Comparison of ENCODE assay signal across 21 mouse cellular contexts in genomic region chr5:110392727-110393126, GRCm38 (mm10). TPM values are rescaled to one million over a fixed set of nuclear protein-coding genes. Genes with fewer than 3 reads are reported as not detected.
DNase-seq lines count a peak whose midpoint lies in the region; ATAC-seq lines count a peak whose summit lies in the region.
"Had no signal": no experiment of that assay in that cellular context is flagged by ENCODE, and none has a peak within 500 bp of the region (broad histone marks: within the 10 kb centered on the region; RNA-seq: fewer than 3 reads in every experiment).

No protein-coding gene starts in this region.

- no peaks in the 10 kb centered on the region for H3K27me3 ChIP-seq in forebrain, embryonic 14.5 days (replicated peaks; ENCODE audit: control insufficient read depth, insufficient read depth, low read length)
- H3K27me3 ChIP-seq in forebrain, embryonic 12.5 days = peaks cover 4% of the 10 kb centered on the region; the same call in 1 of the 2 replicates
- H3K27me3 ChIP-seq in hindbrain, embryonic 16.5 days (replicated peaks; ENCODE audit: control insufficient read depth, insufficient read depth, low read length) = no peaks in the 10 kb centered on the region
- H3K27me3 ChIP-seq: heart, embryonic 12.5 days; neural tube, embryonic 12.5 days had no signal

- no peak overlapping the region for H3K4me3 ChIP-seq in forebrain, embryonic 14.5 days (ENCODE audit: low read depth, low read length)
- no peak overlapping the region for H3K4me3 ChIP-seq in forebrain, embryonic 12.5 days (replicated peaks)
- H3K4me3 ChIP-seq in hindbrain, embryonic 16.5 days (ENCODE audit: low read length) = no peak overlapping the region
- H3K4me3 ChIP-seq: heart, embryonic 12.5 days; neural tube, embryonic 12.5 days had no signal

- no peaks in the 10 kb centered on the region for H3K9me3 ChIP-seq in forebrain, embryonic 14.5 days (replicated peaks; ENCODE audit: control insufficient read depth, low read length)
- no peaks in the 10 kb centered on the region for H3K9me3 ChIP-seq in forebrain, embryonic 12.5 days
- H3K9me3 ChIP-seq in hindbrain, embryonic 16.5 days (ENCODE audit: control insufficient read depth, low read length) = no peaks in the 10 kb centered on the region
- H3K9me3 ChIP-seq: heart, embryonic 12.5 days; neural tube, embryonic 12.5 days had no signal

- no peak for DNase-seq in forebrain, embryonic 14.5 days (ENCODE audit: low spot score)
- DNase-seq in cerebellum, postnatal 14 days = peak; percentile 81 to 85
- DNase-seq in adrenal gland, postnatal 36 days = no peak
- DNase-seq in layer of hippocampus, adult 11-12 months (ENCODE audit: low spot score) = no peak
- DNase-seq: adrenal gland, postnatal 10 days; heart, postnatal 4 days; kidney, adult 2 months; lung, postnatal 14 days; right cerebral cortex, postnatal 14 days; thymus, adult 2 months had no signal

- H3K27ac ChIP-seq in forebrain, embryonic 14.5 days (ENCODE audit: low read depth, low read length) = no peak overlapping the region
- H3K27ac ChIP-seq in forebrain, embryonic 12.5 days = no peak overlapping the region
- no peak overlapping the region for H3K27ac ChIP-seq in hindbrain, embryonic 16.5 days (ENCODE audit: low read depth, low read length)
- H3K27ac ChIP-seq: liver, embryonic 14.5 days; neural tube, embryonic 12.5 days had no signal

- WGBS in forebrain, embryonic 14.5 days = 72% methylated on average over 5 of the region's 5 CpGs
- WGBS in forebrain, embryonic 12.5 days = 82% methylated on average over 5 of the region's 5 CpGs
- 50% methylated on average over 5 of the region's 5 CpGs for WGBS in hindbrain, embryonic 16.5 days

- H3K4me1 ChIP-seq in forebrain, embryonic 14.5 days (ENCODE audit: control insufficient read depth, insufficient read depth, low read length) = no peaks in the 10 kb centered on the region
- H3K4me1 ChIP-seq in forebrain, embryonic 12.5 days = peaks cover under 1% of the 10 kb centered on the region; the same call in 1 of the 2 replicates
- H3K4me1 ChIP-seq in hindbrain, embryonic 16.5 days (ENCODE audit: control insufficient read depth, insufficient read depth, low read depth, low read length) = peaks cover under 1% of the 10 kb centered on the region; the same call in 1 of the 2 replicates

- no peak overlapping the region for H3K4me2 ChIP-seq in forebrain, embryonic 14.5 days (ENCODE audit: low read length)
- no peak overlapping the region for H3K4me2 ChIP-seq in forebrain, embryonic 12.5 days
- H3K4me2 ChIP-seq in hindbrain, embryonic 16.5 days (ENCODE audit: low read length) = no peak overlapping the region
- H3K4me2 ChIP-seq: heart, embryonic 12.5 days; midbrain, embryonic 11.5 days; neural tube, embryonic 12.5 days had no signal

- peak; percentile 37 for ATAC-seq in forebrain, embryonic 14.5 days
- ATAC-seq in forebrain, embryonic 12.5 days (ENCODE audit: low FRiP score) = no peak; the same call in 1 of the 2 replicates
- peak; percentile 50; the same call in 1 of the 2 replicates for ATAC-seq in cerebellum, adult (ENCODE audit: insufficient number of reproducible peaks, low FRiP score, low TSS enrichment)
- peak; percentile 51 for ATAC-seq in hindbrain, embryonic 16.5 days
- ATAC-seq in megakaryocyte, adult 5-6 weeks (ENCODE audit: poor library complexity, severe bottlenecking) = no peak

- H3K9ac ChIP-seq in forebrain, embryonic 14.5 days (ENCODE audit: low read length) = no peak overlapping the region
- H3K9ac ChIP-seq in forebrain, embryonic 12.5 days = no peak overlapping the region
- H3K9ac ChIP-seq in hindbrain, embryonic 16.5 days (ENCODE audit: low read depth, low read length) = no peak overlapping the region
- H3K9ac ChIP-seq: heart, embryonic 12.5 days; liver, embryonic 14.5 days; neural tube, embryonic 12.5 days had no signal

- H3K36me3 ChIP-seq in forebrain, embryonic 14.5 days (ENCODE audit: control insufficient read depth, insufficient read depth, low read length) = no peaks in the 10 kb centered on the region
- H3K36me3 ChIP-seq in forebrain, embryonic 12.5 days (replicated peaks) = no peaks in the 10 kb centered on the region
- H3K36me3 ChIP-seq in hindbrain, embryonic 16.5 days (ENCODE audit: control insufficient read depth, insufficient read depth, low read length) = no peaks in the 10 kb centered on the region; the same call in 1 of the 2 replicates
- H3K36me3 ChIP-seq: neural tube, embryonic 12.5 days had no signal

RNA-seq across cellular contexts. Expression of gene Lrcol1, which starts 48.2 kb away (rescaled TPM):
- polyA plus RNA-seq in forebrain, embryonic 14.5 days (2014; fragmentation: Nextera tagmentation; extraction: Ambion mirVana) = not detected in 2 replicates
- polyA plus RNA-seq in forebrain, embryonic 12.5 days (2016; fragmentation: Nextera tagmentation; extraction: Ambion mirVana) = not detected in 2 replicates
- not detected in 2 replicates for polyA plus RNA-seq in hindbrain, embryonic 16.5 days (2015; fragmentation: Nextera tagmentation; extraction: Ambion mirVana)
- not detected for total RNA-seq in adrenal gland, postnatal 36 days (2021)
- total RNA-seq in megakaryocyte, adult 5-6 weeks (2015) = not detected in 2 replicates
- total RNA-seq in megakaryocyte, adult 5-6 weeks (2017) = not detected in 2 replicates
- total RNA-seq: adrenal gland, postnatal 10 days; gastrocnemius, postnatal 4 days; heart, postnatal 4 days; left cerebral cortex, postnatal 10 days had no signal
- polyA plus RNA-seq: heart, embryonic 12.5 days; kidney, adult 2 months; large intestine, adult 2 months; liver, embryonic 14.5 days; midbrain, embryonic 11.5 days; neural tube, embryonic 12.5 days had no signal

RNA-seq across cellular contexts. Expression of gene P2rx2, which starts 49.7 kb away (rescaled TPM):
- 5.9 and 6.4 TPM in 2 replicates for polyA plus RNA-seq in forebrain, embryonic 14.5 days (2014; fragmentation: Nextera tagmentation; extraction: Ambion mirVana)
- 1.8 and 1.9 TPM in 2 replicates for polyA plus RNA-seq in forebrain, embryonic 12.5 days (2016; fragmentation: Nextera tagmentation; extraction: Ambion mirVana)
- polyA plus RNA-seq in hindbrain, embryonic 16.5 days (2015; fragmentation: Nextera tagmentation; extraction: Ambion mirVana) = 13.0 and 15.5 TPM in 2 replicates
- under 1 TPM; 0.17 to 0.30 TPM for total RNA-seq in adrenal gland, postnatal 36 days (2021)
- not detected in 2 replicates for total RNA-seq in megakaryocyte, adult 5-6 weeks (2015)
- total RNA-seq in megakaryocyte, adult 5-6 weeks (2017) = 0.11 TPM in 1 of 2 replicates, not detected in the other
- total RNA-seq: gastrocnemius, postnatal 4 days; heart, postnatal 4 days had no signal
- polyA plus RNA-seq: heart, embryonic 12.5 days had no signal

RNA-seq across cellular contexts. Expression of gene Fbrsl1, which starts 55.6 kb away (rescaled TPM):
- polyA plus RNA-seq in forebrain, embryonic 14.5 days (2014; fragmentation: Nextera tagmentation; extraction: Ambion mirVana) = 15.0 and 19.8 TPM in 2 replicates
- 39.5 and 39.8 TPM in 2 replicates for polyA plus RNA-seq in forebrain, embryonic 12.5 days (2016; fragmentation: Nextera tagmentation; extraction: Ambion mirVana)
- polyA plus RNA-seq in hindbrain, embryonic 16.5 days (2015; fragmentation: Nextera tagmentation; extraction: Ambion mirVana) = 10.7 and 13.6 TPM in 2 replicates
- 10 to 100 TPM; 65.6 to 68.6 TPM for total RNA-seq in adrenal gland, postnatal 36 days (2021)
- total RNA-seq in megakaryocyte, adult 5-6 weeks (2015) = 25.6 and 32.8 TPM in 2 replicates
- total RNA-seq in megakaryocyte, adult 5-6 weeks (2017) = 12.3 and 26.0 TPM in 2 replicates

Comparison
In these comparisons a context has a peak if more than half of its experiments do, and no peak if none do; other contexts are left out.
1. ATAC-seq: peak in forebrain, embryonic 14.5 days (single experiment), cerebellum, adult (single experiment) and hindbrain, embryonic 16.5 days (single experiment); none in forebrain, embryonic 12.5 days (single experiment) and megakaryocyte, adult 5-6 weeks (single experiment).
2. DNase-seq: peak in cerebellum, postnatal 14 days (2 of 2); none in forebrain, embryonic 14.5 days (single experiment), adrenal gland, postnatal 36 days (0 of 2) and layer of hippocampus, adult 11-12 months (single experiment).